Mouse (Mus musculus): ENCODE results near the gene Nek11. TPM values are rescaled to one million over a fixed set of nuclear protein-coding genes. Genes with fewer than 3 reads are reported as not detected.

The Nek11 gene
- polyA plus RNA-seq, 1 experiment from 2014 or later: 0.33 TPM

- Histone ChIP-seq H3K27ac (ENCODE audit: low read length) (no peak overlapping the region), H3K4me3 (ENCODE audit: low read length) (no peak overlapping the region), H3K27me3 (ENCODE audit: control insufficient read depth, insufficient read depth, low read length) (no peaks in the 10 kb centered on the region), H3K36me3 (ENCODE audit: control insufficient read depth, insufficient read depth) (no peaks in the 10 kb centered on the region), H3K4me1 (ENCODE audit: control insufficient read depth, insufficient read depth, low read length) (no peaks in the 10 kb centered on the region), H3K9me3 (replicated peaks; ENCODE audit: control insufficient read depth, low read length) (no peaks in the 10 kb centered on the region; the same call in 1 of the 2 replicates), H3K9ac (ENCODE audit: low read length) (no peak overlapping the region), H3K4me2 (ENCODE audit: low read depth, low read length) (no peak overlapping the region)
- ATAC-seq (replicated peaks; ENCODE audit: extremely low read depth, insufficient read depth, low FRiP score): no peak
- WGBS: 67% methylated on average over 4 of the region's 4 CpGs
These were observed 142.8 kb downstream of the Nek11 start for GRCm38 (mm10) chr9:105252349-105253041.

GRCm38 (mm10) chr9:105251256-105251655 lies 144.1 kb downstream of the Nek11 start:
- H3K9me3 ChIP-seq (replicated peaks; ENCODE audit: control insufficient read depth, low read length): no peaks in the 10 kb centered on the region; the same call in 1 of the 2 replicates
- no peak overlapping the region for H3K4me2 ChIP-seq (ENCODE audit: low read depth, low read length)
- WGBS: 84% methylated on average over 4 of the region's 4 CpGs
- no peak overlapping the region for H3K27ac ChIP-seq (ENCODE audit: low read length)
- H3K27me3 ChIP-seq (ENCODE audit: control insufficient read depth, insufficient read depth, low read length): no peaks in the 10 kb centered on the region
- H3K4me1 ChIP-seq (ENCODE audit: control insufficient read depth, insufficient read depth, low read length): no peaks in the 10 kb centered on the region
- no peak for ATAC-seq (replicated peaks; ENCODE audit: extremely low read depth, insufficient read depth, low FRiP score)
- no peak overlapping the region for H3K4me3 ChIP-seq (ENCODE audit: low read length)
- no peak overlapping the region for H3K9ac ChIP-seq (ENCODE audit: low read length)
- no peaks in the 10 kb centered on the region for H3K36me3 ChIP-seq (ENCODE audit: control insufficient read depth, insufficient read depth)

DNA sequence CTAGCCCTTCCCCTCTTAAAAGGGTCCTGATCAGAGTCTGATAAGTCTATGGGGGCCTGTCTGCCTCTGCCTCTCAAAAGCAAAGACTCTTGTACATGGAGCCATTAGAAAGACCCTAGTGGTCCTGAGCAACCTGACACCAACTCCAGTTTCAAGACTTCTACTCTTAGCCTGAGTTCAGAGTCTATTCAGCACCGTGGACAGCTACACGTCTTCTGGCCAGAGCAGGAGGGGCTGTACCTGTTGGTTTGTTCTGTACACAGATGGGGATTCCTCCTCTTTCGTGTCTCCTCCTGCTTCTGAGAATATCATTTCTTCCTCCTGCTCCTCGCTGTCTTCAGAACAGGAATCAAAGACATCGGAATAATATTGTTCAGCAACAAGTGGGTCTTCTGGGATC lies 151.3 kb downstream of the Nek11 start:
- H3K4me2 ChIP-seq (ENCODE audit: low read depth, low read length): no peak overlapping the region
- H3K4me3 ChIP-seq (ENCODE audit: low read length): no peak overlapping the region
- H3K27me3 ChIP-seq (ENCODE audit: control insufficient read depth, insufficient read depth, low read length): no peaks in the 10 kb centered on the region
- H3K36me3 ChIP-seq (ENCODE audit: control insufficient read depth, insufficient read depth): no peaks in the 10 kb centered on the region
- no peak overlapping the region for H3K27ac ChIP-seq (ENCODE audit: low read length)
- 31% methylated on average over 5 of the region's 5 CpGs for WGBS
- ATAC-seq (replicated peaks; ENCODE audit: extremely low read depth, insufficient read depth, low FRiP score): no peak
- H3K9ac ChIP-seq (ENCODE audit: low read length): no peak overlapping the region
- H3K9me3 ChIP-seq (replicated peaks; ENCODE audit: control insufficient read depth, low read length): no peaks in the 10 kb centered on the region
- no peaks in the 10 kb centered on the region for H3K4me1 ChIP-seq (ENCODE audit: control insufficient read depth, insufficient read depth, low read length)

DNA sequence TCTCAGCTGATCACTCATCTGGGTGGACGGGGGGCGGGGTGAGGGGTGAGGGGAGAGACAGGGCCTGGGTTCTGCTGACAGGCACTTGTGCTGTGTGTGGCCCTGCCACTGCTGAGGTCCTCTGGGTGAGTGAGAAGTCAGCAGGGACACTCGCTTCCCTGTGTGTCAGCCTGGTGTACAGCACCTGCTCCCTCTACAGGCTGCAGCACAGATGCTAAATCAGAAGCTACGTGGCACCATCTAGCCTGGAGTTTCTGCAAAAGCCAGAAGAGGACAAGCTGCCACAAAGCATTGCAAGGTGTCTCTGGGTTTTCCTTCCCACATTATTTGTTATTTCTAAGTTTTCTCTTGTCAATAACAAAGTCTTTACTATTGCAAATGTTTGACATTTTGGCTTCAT lies 180.9 kb downstream of the Nek11 start:
- Histone ChIP-seq H3K4me3 (ENCODE audit: low read length) (no peak overlapping the region), H3K4me1 (ENCODE audit: control insufficient read depth, insufficient read depth, low read length) (no peaks in the 10 kb centered on the region), H3K4me2 (ENCODE audit: low read depth, low read length) (no peak overlapping the region), H3K9me3 (replicated peaks; ENCODE audit: control insufficient read depth, low read length) (no peaks in the 10 kb centered on the region), H3K9ac (ENCODE audit: low read length) (no peak overlapping the region), H3K36me3 (ENCODE audit: control insufficient read depth, insufficient read depth) (no peaks in the 10 kb centered on the region), H3K27me3 (ENCODE audit: control insufficient read depth, insufficient read depth, low read length) (no peaks in the 10 kb centered on the region), H3K27ac (ENCODE audit: low read length) (no peak overlapping the region)
- 43% methylated on average over 4 of the region's 4 CpGs for WGBS
- ATAC-seq (replicated peaks; ENCODE audit: extremely low read depth, insufficient read depth, low FRiP score): no peak

GRCm38 (mm10) chr9:105200305-105200704 lies 195.0 kb downstream of the Nek11 start:
- ATAC-seq (replicated peaks; ENCODE audit: extremely low read depth, insufficient read depth, low FRiP score): no peak

GRCm38 (mm10) chr9:105186725-105187124 lies 208.6 kb downstream of the Nek11 start:
- ATAC-seq (replicated peaks; ENCODE audit: extremely low read depth, insufficient read depth, low FRiP score): no peak
- Histone ChIP-seq H3K36me3 (ENCODE audit: control insufficient read depth, insufficient read depth) (no peaks in the 10 kb centered on the region), H3K27ac (ENCODE audit: low read length) (no peak overlapping the region), H3K4me3 (ENCODE audit: low read length) (no peak overlapping the region), H3K9ac (ENCODE audit: low read length) (no peak overlapping the region), H3K4me1 (ENCODE audit: control insufficient read depth, insufficient read depth, low read length) (no peaks in the 10 kb centered on the region), H3K9me3 (replicated peaks; ENCODE audit: control insufficient read depth, low read length) (no peaks in the 10 kb centered on the region), H3K4me2 (ENCODE audit: low read depth, low read length) (no peak overlapping the region), H3K27me3 (ENCODE audit: control insufficient read depth, insufficient read depth, low read length) (no peaks in the 10 kb centered on the region)
- WGBS: 69% methylated on average over 3 of the region's 3 CpGs

More at GRCm38 (mm10) chr9:105200305-105200704, 195.0 kb downstream of the Nek11 start:
- 69% methylated on average over 1 of the region's 1 CpGs for WGBS
- no peak overlapping the region for H3K27ac ChIP-seq (ENCODE audit: low read length)
- H3K27me3 ChIP-seq (ENCODE audit: control insufficient read depth, insufficient read depth, low read length): no peaks in the 10 kb centered on the region
- no peak overlapping the region for H3K9ac ChIP-seq (ENCODE audit: low read length)
- no peak overlapping the region for H3K4me3 ChIP-seq (ENCODE audit: low read length)
- H3K4me1 ChIP-seq (ENCODE audit: control insufficient read depth, insufficient read depth, low read length): no peaks in the 10 kb centered on the region
- H3K9me3 ChIP-seq (replicated peaks; ENCODE audit: control insufficient read depth, low read length): no peaks in the 10 kb centered on the region
- H3K36me3 ChIP-seq (ENCODE audit: control insufficient read depth, insufficient read depth): no peaks in the 10 kb centered on the region
- no peak overlapping the region for H3K4me2 ChIP-seq (ENCODE audit: low read depth, low read length)

DNA sequence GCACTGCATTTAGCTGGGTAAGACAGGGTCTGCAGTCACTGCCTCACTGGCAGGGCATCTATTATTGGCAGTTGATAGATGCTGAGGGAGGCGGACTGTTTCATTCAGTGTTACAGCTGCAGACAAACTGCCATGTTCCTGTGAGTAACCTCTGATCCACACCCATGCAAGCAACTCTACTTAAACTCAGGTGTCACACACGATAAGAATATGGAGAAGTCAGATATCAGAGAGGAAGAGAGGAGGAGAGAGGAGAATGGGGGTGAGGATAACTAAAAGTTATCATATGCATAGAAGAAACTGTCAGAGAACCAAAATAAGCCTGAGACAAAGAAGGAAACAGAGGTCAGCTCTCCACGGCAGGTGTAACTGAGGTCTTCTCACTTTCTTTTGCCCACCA lies 212.9 kb downstream of the Nek11 start:
- ATAC-seq (replicated peaks; ENCODE audit: extremely low read depth, insufficient read depth, low FRiP score): no peak
- Histone ChIP-seq H3K9ac (ENCODE audit: low read length) (no peak overlapping the region), H3K4me1 (ENCODE audit: control insufficient read depth, insufficient read depth, low read length) (no peaks in the 10 kb centered on the region), H3K4me2 (ENCODE audit: low read depth, low read length) (no peak overlapping the region), H3K9me3 (replicated peaks; ENCODE audit: control insufficient read depth, low read length) (no peaks in the 10 kb centered on the region), H3K27me3 (ENCODE audit: control insufficient read depth, insufficient read depth, low read length) (no peaks in the 10 kb centered on the region), H3K4me3 (ENCODE audit: low read length) (no peak overlapping the region), H3K36me3 (ENCODE audit: control insufficient read depth, insufficient read depth) (no peaks in the 10 kb centered on the region), H3K27ac (ENCODE audit: low read length) (no peak overlapping the region)
- WGBS: 68% methylated on average over 3 of the region's 3 CpGs

- no peak within 1 kb of the TSS for H3K4me3 ChIP-seq (ENCODE audit: low read length)
- H3K9ac ChIP-seq (ENCODE audit: low read length): no peak within 1 kb of the TSS
- H3K27me3 ChIP-seq (ENCODE audit: control insufficient read depth, insufficient read depth, low read length): no peaks in the 10 kb centered on the region
- no peaks in the 10 kb centered on the region for H3K36me3 ChIP-seq (ENCODE audit: control insufficient read depth, insufficient read depth)
- no peak within 1 kb of the TSS for H3K4me2 ChIP-seq (ENCODE audit: low read depth, low read length)
- no peak for ATAC-seq (replicated peaks; ENCODE audit: extremely low read depth, insufficient read depth, low FRiP score)
- 70% methylated on average over 6 of the region's 6 CpGs for WGBS
- H3K27ac ChIP-seq (ENCODE audit: low read length): no peak within 1 kb of the TSS
- no peaks in the 10 kb centered on the region for H3K9me3 ChIP-seq (replicated peaks; ENCODE audit: control insufficient read depth, low read length)
- H3K4me1 ChIP-seq (ENCODE audit: control insufficient read depth, insufficient read depth, low read length): no peaks in the 10 kb centered on the region
These were observed 250.3 kb downstream of the Nek11 start, which contains the start of gene 1700080E11Rik for GRCm38 (mm10) chr9:105144992-105145391. Gene 1700080E11Rik, minus strand, starts transcription at chr9:105145092.

- H3K9me3 ChIP-seq (replicated peaks; ENCODE audit: control insufficient read depth, low read length): no peaks in the 10 kb centered on the region
- no peak overlapping the region for H3K27ac ChIP-seq (ENCODE audit: low read length)
- 62% methylated on average over 6 of the region's 6 CpGs for WGBS
- no peak overlapping the region for H3K4me3 ChIP-seq (ENCODE audit: low read length)
- H3K9ac ChIP-seq (ENCODE audit: low read length): no peak overlapping the region
- no peaks in the 10 kb centered on the region for H3K27me3 ChIP-seq (ENCODE audit: control insufficient read depth, insufficient read depth, low read length)
- H3K36me3 ChIP-seq (ENCODE audit: control insufficient read depth, insufficient read depth): no peaks in the 10 kb centered on the region
- no peak overlapping the region for H3K4me2 ChIP-seq (ENCODE audit: low read depth, low read length)
- ATAC-seq (replicated peaks; ENCODE audit: extremely low read depth, insufficient read depth, low FRiP score): no peak
- H3K4me1 ChIP-seq (ENCODE audit: control insufficient read depth, insufficient read depth, low read length): no peaks in the 10 kb centered on the region
These were observed 256.1 kb downstream of the Nek11 start for GRCm38 (mm10) chr9:105139204-105139603.

Data from heart, embryonic 16.5 days (tissue).